Mouse (Mus musculus) olfactory bulb, adult 2 months (tissue): ENCODE measurements around the gene Tmem117. TPM values are rescaled to one million over a fixed set of nuclear protein-coding genes. Genes with fewer than 3 reads are reported as not detected.

Source experiments
- H3K27ac ChIP-seq: fragments of 200-500 bp; 2 replicates; pipeline ENCODE4 v1.5.1; 2012; ENCODE audit warnings: low read depth, low read length; ENCODE audit not compliant: insufficient read depth
- H3K4me1 ChIP-seq: fragments of 200-500 bp; 2 replicates; pipeline ENCODE4 v1.6.1; 2012; ENCODE audit warnings: low read length; ENCODE audit not compliant: control insufficient read depth, insufficient read depth
- H3K4me3 ChIP-seq: fragments of 200-500 bp; 2 replicates; pipeline ENCODE4 v1.5.1; 2012; ENCODE audit warnings: mild to moderate bottlenecking, low read depth, low read length, moderate library complexity; ENCODE audit not compliant: insufficient read depth
- CTCF ChIP-seq: fragments of 200-500 bp; IDR thresholded peaks from 2 replicates; pipeline ENCODE4 v1.5.1; 2012; ENCODE audit warnings: low read depth, mild to moderate bottlenecking, low read length, moderate library complexity; ENCODE audit not compliant: insufficient read depth
- POLR2A ChIP-seq: fragments of 200-500 bp; IDR thresholded peaks from 2 replicates; pipeline ENCODE4 v1.6.1; 2012; ENCODE audit warnings: mild to moderate bottlenecking, low read depth, low read length, moderate library complexity; ENCODE audit not compliant: insufficient read depth
- WGBS: fragments of 180-500 bp; shearing (Covaris S2); methylation state at CpG from one replicate; pipeline ENCODE4 v1.1.7; 2018; 5-methylcytosine and 5-hydroxymethylcytosine counted together
- polyA plus RNA-seq: library from polyadenylated mRNA; stranded (reverse); fragments of >200 nt; gene quantifications from 2 replicates; pipeline ENCODE4 v1.2.4, GENCODE M21; 2012; ENCODE audit warnings: low replicate concordance; ENCODE audit not compliant: missing spikeins, insufficient read depth, insufficient read length

Gene Tmem117
- polyA plus RNA-seq, 1 experiment, result not detected

DNA sequence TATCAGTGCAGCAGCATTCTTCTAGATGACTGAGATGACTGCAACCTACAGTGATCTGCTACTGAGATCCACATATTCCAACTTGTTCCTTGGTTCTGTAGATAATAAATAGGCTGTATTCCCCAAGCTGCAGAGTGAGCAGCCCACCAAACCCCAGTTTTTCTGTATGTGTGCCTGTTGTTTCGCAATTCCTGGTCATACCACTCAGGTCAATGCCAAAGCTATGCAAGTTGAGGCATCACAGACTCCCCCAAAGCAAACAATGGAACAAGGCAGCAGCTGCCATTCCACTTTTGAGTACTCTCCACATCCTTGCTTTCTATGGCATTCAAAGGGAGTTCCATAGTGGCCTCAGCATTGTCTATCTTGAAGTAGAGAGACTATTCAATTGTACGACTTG, 516.1 kb downstream of the Tmem117 start:
- no peak overlapping the region for H3K4me3 ChIP-seq
- WGBS, result 99% methylated on average over 2 of the region's 2 CpGs
- no peaks in the 10 kb centered on the region for H3K4me1 ChIP-seq
- TF ChIP-seq CTCF, result no peak
- no peak for TF ChIP-seq POLR2A
- no peak overlapping the region for H3K27ac ChIP-seq

Other genes with a start within 250 kb of the Tmem117 start
- not detected in 2 replicates for gene Adamts20, start 163.8 kb upstream of the Tmem117 start, polyA plus RNA-seq
- not detected in 2 replicates for gene Pus7l, start 85.7 kb upstream of the Tmem117 start, polyA plus RNA-seq
- not detected in 2 replicates for gene Irak4, start 85.6 kb upstream of the Tmem117 start, polyA plus RNA-seq
- gene Twf1, start 39.3 kb upstream of the Tmem117 start, polyA plus RNA-seq, result not detected in 2 replicates